ENCODE assay signal across 33 mouse cellular contexts in genomic region chr16:18027371-18027770, GRCm38 (mm10). TPM values are rescaled to one million over a fixed set of nuclear protein-coding genes. Genes with fewer than 3 reads are reported as not detected.
"Had no signal": no experiment of that assay in that cellular context is flagged by ENCODE, and none has a peak within 500 bp of the region (broad histone marks: within the 10 kb centered on the region; RNA-seq: fewer than 3 reads in every experiment).

No protein-coding gene starts in this region.

- H3K4me3 ChIP-seq: gastrocnemius, adult 2 months; heart, embryonic 10.5 days; heart, embryonic 12.5 days; hindbrain, embryonic 10.5 days; hindbrain, embryonic 12.5 days; intestine, embryonic 15.5 days; layer of hippocampus, adult 2 months; left cerebral cortex, adult 2 months; limb, embryonic 10.5 days; limb, embryonic 12.5 days; liver, embryonic 13.5 days; liver, embryonic 15.5 days had no signal

- H3K4me1 ChIP-seq: heart, embryonic 10.5 days; heart, embryonic 12.5 days; hindbrain, embryonic 10.5 days; hindbrain, embryonic 12.5 days; intestine, embryonic 15.5 days; limb, embryonic 10.5 days; limb, embryonic 12.5 days; liver, embryonic 15.5 days had no signal

- H3K9me3 ChIP-seq: heart, embryonic 10.5 days; heart, embryonic 12.5 days; hindbrain, embryonic 10.5 days; hindbrain, embryonic 12.5 days; intestine, embryonic 15.5 days; limb, embryonic 10.5 days; limb, embryonic 12.5 days; liver, embryonic 13.5 days; liver, embryonic 15.5 days had no signal

- DNase-seq: gastrocnemius, adult 2 months; gastrocnemius, postnatal 10 days; gastrocnemius, postnatal 25 days; heart, adult 18-20 months; heart, postnatal 10 days; heart, postnatal 4 days; kidney, adult 18-20 months; kidney, adult 8-10 months; kidney, postnatal 10 days; kidney, postnatal 25 days; kidney, postnatal 4 days; liver; liver, embryonic 13.5 days had no signal

- H3K4me2 ChIP-seq: heart, embryonic 12.5 days; hindbrain, embryonic 12.5 days; hindbrain, embryonic 14.5 days; intestine, embryonic 15.5 days; limb, embryonic 12.5 days; liver, embryonic 11.5 days; liver, embryonic 13.5 days; liver, embryonic 15.5 days had no signal

- H3K9ac ChIP-seq: heart, embryonic 12.5 days; hindbrain, embryonic 12.5 days; hindbrain, embryonic 14.5 days; intestine, embryonic 15.5 days; limb, embryonic 12.5 days; liver, embryonic 13.5 days; liver, embryonic 15.5 days had no signal

- H3K36me3 ChIP-seq: heart, embryonic 10.5 days; heart, embryonic 12.5 days; hindbrain, embryonic 10.5 days; hindbrain, embryonic 12.5 days; intestine, embryonic 15.5 days; limb, embryonic 10.5 days; limb, embryonic 12.5 days; liver, embryonic 13.5 days; liver, embryonic 15.5 days had no signal

- ATAC-seq: hindbrain, embryonic 16.5 days; inflammation-experienced regulatory T-cells, adult 6 months; intestine, embryonic 15.5 days; intestine, postnatal 0 days had no signal

- H3K27me3 ChIP-seq: hindbrain, embryonic 12.5 days; intestine, embryonic 15.5 days; limb, embryonic 12.5 days; liver, embryonic 15.5 days had no signal

- H3K27ac ChIP-seq: gastrocnemius, adult 2 months; heart, embryonic 10.5 days; hindbrain, embryonic 10.5 days; hindbrain, embryonic 12.5 days; hindbrain, embryonic 14.5 days; intestine, embryonic 15.5 days; layer of hippocampus, adult 2 months; left cerebral cortex, adult 2 months; limb, embryonic 10.5 days; limb, embryonic 12.5 days; liver, embryonic 13.5 days; liver, embryonic 15.5 days had no signal

RNA-seq across cellular contexts. Expression of gene Vpreb2, which starts 47.1 kb away (rescaled TPM):
- polyA plus RNA-seq: heart, embryonic 10.5 days; heart, embryonic 12.5 days; heart, embryonic 14.5 days; heart, embryonic 16.5 days; hindbrain, embryonic 10.5 days; hindbrain, embryonic 12.5 days; hindbrain, embryonic 14.5 days; hindbrain, embryonic 16.5 days; inflammation-experienced regulatory T-cells, adult 6 months; intestine, embryonic 15.5 days; intestine, postnatal 0 days; kidney, embryonic 14.5 days; kidney, embryonic 16.5 days; limb, embryonic 10.5 days; limb, embryonic 12.5 days; limb, embryonic 14.5 days; liver, embryonic 11.5 days had no signal
